Mouse (Mus musculus) CH12.LX (cell line): ENCODE measurements around the gene Cirbp. TPM values are rescaled to one million over a fixed set of nuclear protein-coding genes. Genes with fewer than 3 reads are reported as not detected.

Source experiments
- DNase-seq: peaks from one replicate; pipeline ENCODE4 v3.0.0-alpha.2; 2013; ENCODE audit errors: extremely low read depth
- H3K27ac ChIP-seq: 2 replicates; pipeline ENCODE4 v1.5.1; 2012; ENCODE audit warnings: low read depth, mild to moderate bottlenecking, control low read depth, moderate library complexity; ENCODE audit not compliant: insufficient read depth
- H3K27me3 ChIP-seq: replicated peaks from 2 replicates; pipeline ENCODE3; 2012; ENCODE audit warnings: inconsistent platforms
- H3K36me3 ChIP-seq, 2 experiments: replicated peaks in 1 of 2; 2 replicates each; pipeline versions ENCODE3 to v1.6.1; 2012; ENCODE audit warnings: inconsistent platforms in 1 of 2, low read length in 1 of 2, mild to moderate bottlenecking in 1 of 2, mixed read lengths in 1 of 2, moderate library complexity in 1 of 2; ENCODE audit not compliant: control insufficient read depth in 1 of 2, insufficient read depth in 1 of 2
- H3K4me1 ChIP-seq, 2 experiments: 2 replicates each; pipeline ENCODE4 v1.6.1; 2012; ENCODE audit warnings: inconsistent platforms in 1 of 2, moderate library complexity in 1 of 2; ENCODE audit not compliant: insufficient read depth in 2 of 2, control insufficient read depth in 1 of 2
- H3K4me2 ChIP-seq: 2 replicates; pipeline ENCODE4 v1.6.1; 2012; ENCODE audit warnings: low read depth, mild to moderate bottlenecking, control low read depth; ENCODE audit not compliant: poor library complexity, insufficient read depth, severe bottlenecking
- H3K4me3 ChIP-seq, 3 experiments: fragments of 150-350 bp in 1 of 3; sonication (generic) in 1 of 3; replicated peaks in 1 of 3; 2 replicates each; pipeline versions ENCODE3 to v1.5.1; 2011 to 2012; ENCODE audit warnings: low read depth in 2 of 3, low read length in 2 of 3, mild to moderate bottlenecking in 2 of 3, moderate library complexity in 2 of 3, control low read depth in 1 of 3, improper control_type of control experiment in 1 of 3, inconsistent platforms in 1 of 3, mixed read lengths in 1 of 3; ENCODE audit not compliant: poor library complexity in 1 of 3
- H3K79me2 ChIP-seq: replicated peaks from 2 replicates; pipeline ENCODE4 v1.6.1; 2012; ENCODE audit warnings: mild to moderate bottlenecking, moderate library complexity; ENCODE audit not compliant: control insufficient read depth, poor library complexity, insufficient read depth, severe bottlenecking; ENCODE audit errors: extremely low read depth
- H3K9ac ChIP-seq: 2 replicates; pipeline ENCODE4 v1.6.1; 2012; ENCODE audit warnings: low read depth, mild to moderate bottlenecking, control low read depth, moderate library complexity; ENCODE audit not compliant: insufficient read depth
- H3K9me3 ChIP-seq: replicated peaks from 2 replicates; pipeline ENCODE3; 2012; ENCODE audit warnings: low read length, inconsistent platforms, mixed read lengths
- BHLHE40 ChIP-seq: IDR thresholded peaks from 2 replicates; pipeline ENCODE4 v1.6.1; 2011; ENCODE audit warnings: mild to moderate bottlenecking, low read depth, low read length, improper control_type of control experiment
- E2F4 ChIP-seq: IDR thresholded peaks from 2 replicates; pipeline ENCODE4 v1.6.1; 2011; ENCODE audit warnings: low read depth, low read length, improper control_type of control experiment; ENCODE audit not compliant: insufficient replicate concordance
- ELF1 ChIP-seq: IDR thresholded peaks from 2 replicates; pipeline ENCODE4 v1.6.1; 2014; ENCODE audit warnings: low read depth, mild to moderate bottlenecking, inconsistent platforms, low read length, improper control_type of control experiment
- EP300 ChIP-seq: IDR thresholded peaks from 2 replicates; pipeline ENCODE4 v1.6.1; 2011; ENCODE audit warnings: low read length, improper control_type of control experiment
- GABPA ChIP-seq: IDR thresholded peaks from 2 replicates; pipeline ENCODE4 v1.6.1; 2012; ENCODE audit warnings: low read depth, low read length, improper control_type of control experiment, inconsistent platforms; ENCODE audit not compliant: insufficient replicate concordance
- HCFC1 ChIP-seq: IDR thresholded peaks from 2 replicates; pipeline ENCODE4 v1.6.1; 2012; ENCODE audit warnings: low read depth, mild to moderate bottlenecking, inconsistent platforms, low read length, improper control_type of control experiment
- JUN ChIP-seq: IDR thresholded peaks from 2 replicates; pipeline ENCODE4 v1.6.1; 2011; ENCODE audit warnings: low read depth, mild to moderate bottlenecking, low read length, improper control_type of control experiment, moderate library complexity; ENCODE audit not compliant: insufficient read depth
- JUND ChIP-seq: conservative IDR thresholded peaks from 2 replicates; pipeline ENCODE4 v1.6.1; 2011; ENCODE audit warnings: low read depth, low read length, improper control_type of control experiment
- MAX ChIP-seq: IDR thresholded peaks from 2 replicates; pipeline ENCODE4 v1.6.1; 2011; ENCODE audit warnings: low read length, improper control_type of control experiment
- MEF2A ChIP-seq: IDR thresholded peaks from 2 replicates; pipeline ENCODE4 v1.6.1; 2014; ENCODE audit warnings: low read depth, mild to moderate bottlenecking, inconsistent platforms, low read length, improper control_type of control experiment, borderline replicate concordance
- MXI1 ChIP-seq: IDR thresholded peaks from 2 replicates; pipeline ENCODE4 v1.6.1; 2011; ENCODE audit warnings: mild to moderate bottlenecking, low read depth, low read length, improper control_type of control experiment
- NELFE ChIP-seq: IDR thresholded peaks from 2 replicates; pipeline ENCODE4 v1.6.1; 2011; ENCODE audit warnings: low read depth, low read length, improper control_type of control experiment
- RAD21 ChIP-seq: IDR thresholded peaks from 2 replicates; pipeline ENCODE4 v1.6.1; 2011; ENCODE audit warnings: low read depth, mild to moderate bottlenecking, low read length, improper control_type of control experiment, moderate library complexity
- SMC3 ChIP-seq: IDR thresholded peaks from 2 replicates; pipeline ENCODE4 v1.6.1; 2011; ENCODE audit warnings: low read depth, low read length, improper control_type of control experiment
- TBP ChIP-seq: conservative IDR thresholded peaks from 2 replicates; pipeline ENCODE4 v1.6.1; 2011; ENCODE audit warnings: low read depth, low read length, improper control_type of control experiment
- USF1 ChIP-seq: IDR thresholded peaks from 2 replicates; pipeline ENCODE4 v1.6.1; 2014; ENCODE audit warnings: low read depth, mild to moderate bottlenecking, inconsistent platforms, low read length, improper control_type of control experiment
- ZC3H11A ChIP-seq: IDR thresholded peaks from 2 replicates; pipeline ENCODE4 v1.6.1; 2012; ENCODE audit warnings: low read depth, mild to moderate bottlenecking, inconsistent platforms, low read length, improper control_type of control experiment
- ZNF384 ChIP-seq: IDR thresholded peaks from 2 replicates; pipeline ENCODE4 v1.6.1; 2012; ENCODE audit warnings: low read depth, low read length, improper control_type of control experiment, inconsistent platforms
- dilution Hi-C: fragments of 300-500 bp; cut with MboI; formaldehyde crosslinking; loops from 2 replicates; pipeline ENCODE4 v1.14.3; 2020; ENCODE audit warnings: low sequenced_read_pairs; ENCODE audit not compliant: extremely low pct_unique_long_range_greater_than_20kb, extremely low pct_ligation_motif_present
- in situ Hi-C: fragments of 300-500 bp; cut with MboI; formaldehyde crosslinking; loops from 3 replicates; pipeline ENCODE4 v1.14.3; 2019; ENCODE audit warnings: low sequenced_read_pairs, low pct_ligation_motif_present, low pct_unique_long_range_greater_than_20kb, mixed read lengths
- polyA plus RNA-seq: library from polyadenylated mRNA; unstranded; fragments of >175 nt; gene quantifications from 2 replicates; pipeline ENCODE4 v1.2.1, GENCODE M21; 2012; ENCODE audit warnings: low read depth; ENCODE audit not compliant: insufficient read length
- total RNA-seq, 2 experiments: library from RNA; depleted of rRNA; stranded (reverse); fragments of 300-350 nt in 1 of 2; fragments of >200 nt in 1 of 2; gene quantifications; 2 replicates each; pipeline ENCODE4 v1.2.3; 2012 to 2014

Gene Cirbp
- total and polyA plus RNA-seq, 3 experiments = 27.0 to 40.2 (median 34.4) TPM

DNA sequence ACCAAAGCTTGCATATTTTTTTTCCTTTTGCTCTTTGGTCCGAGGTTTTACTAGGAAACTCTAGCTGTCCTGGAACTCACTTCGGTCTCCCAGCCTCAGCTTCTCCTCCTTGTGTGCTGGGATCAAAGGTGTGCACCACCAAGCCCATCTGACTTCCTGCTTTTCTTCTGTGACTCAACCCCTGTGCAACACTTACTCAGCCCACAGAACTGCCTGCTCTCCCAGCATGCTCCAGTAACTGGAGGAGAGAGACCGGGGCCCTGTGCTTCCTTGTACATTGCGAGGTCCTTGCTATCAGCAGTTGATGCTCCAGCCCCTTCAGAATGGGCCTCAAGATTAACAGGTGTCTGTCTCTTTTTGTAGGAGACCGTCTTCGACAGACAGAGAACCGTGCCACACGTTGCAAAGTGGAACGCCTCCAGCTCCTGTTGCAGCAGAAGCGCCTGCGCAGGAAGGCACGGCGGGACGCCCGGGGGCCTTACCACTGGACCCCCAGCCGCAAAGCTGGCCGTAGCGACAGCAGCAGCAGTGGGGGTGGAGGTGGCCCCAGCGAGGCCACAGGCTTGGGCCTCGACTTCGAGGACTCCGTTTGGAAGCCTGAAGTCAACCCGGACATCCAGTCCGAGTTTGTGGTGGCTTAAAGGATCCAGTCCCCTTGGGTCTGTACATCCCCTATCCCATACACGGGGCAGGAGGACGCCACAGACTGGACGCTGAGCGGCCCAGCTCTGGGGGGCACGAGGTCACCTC lies 9.6 kb upstream of the Cirbp start:
- H3K27me3 ChIP-seq = no peaks in the 10 kb centered on the region
- H3K79me2 ChIP-seq = peaks cover 12% of the 10 kb centered on the region
- H3K36me3 ChIP-seq = peaks cover 40 to 51% of the 10 kb centered on the region in 2 experiments
- H3K27ac ChIP-seq = 0 out of 2 replicates have a peak overlapping the region, but pooled peaks have one; percentile 5
- dilution Hi-C loops = no loop called here
- no peak overlapping the region for H3K4me2 ChIP-seq
- H3K4me1 ChIP-seq = peaks cover 30 to 72% of the 10 kb centered on the region in 2 experiments
- no peak overlapping the region for H3K4me3 ChIP-seq
- no peak for DNase-seq
- TF ChIP-seq HCFC1 = no peak
- TF ChIP-seq TBP = no peak
- TF ChIP-seq GABPA = no peak
- no peak for TF ChIP-seq JUND
- TF ChIP-seq ZC3H11A = no peak
- no peak for TF ChIP-seq ELF1
- no peak for TF ChIP-seq NELFE
- TF ChIP-seq MAX = no peak
- no peak for TF ChIP-seq EP300
- no peak for TF ChIP-seq MXI1
- TF ChIP-seq JUN = no peak
- TF ChIP-seq RAD21 = no peak
- TF ChIP-seq E2F4 = no peak
- no peak overlapping the region for H3K9ac ChIP-seq
- no peaks in the 10 kb centered on the region for H3K9me3 ChIP-seq
- in situ Hi-C loops = no loop called here

DNA sequence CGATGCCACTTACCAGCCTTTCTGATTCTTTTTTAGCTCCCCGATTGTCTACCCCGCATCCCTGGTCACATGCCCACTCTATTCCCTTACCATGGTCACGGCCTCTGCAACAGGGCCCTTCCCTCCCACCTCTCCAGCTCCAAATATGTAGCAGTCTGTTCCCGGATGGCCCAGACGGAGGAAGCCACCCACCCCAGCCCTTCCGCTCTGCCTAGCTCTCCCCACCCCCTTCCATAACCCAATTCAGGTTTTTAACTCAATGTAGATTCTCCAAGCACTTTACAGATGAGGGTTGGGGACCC lies 9.1 kb upstream of the Cirbp start:
- Histone ChIP-seq H3K4me2 (no peak overlapping the region), H3K36me3 (peaks cover 38 to 48% of the 10 kb centered on the region in 2 experiments), H3K27ac (no peak overlapping the region), H3K9me3 (no peaks in the 10 kb centered on the region), H3K4me1 (peaks cover 34 to 77% of the 10 kb centered on the region in 2 experiments), H3K27me3 (no peaks in the 10 kb centered on the region), H3K79me2 (peaks cover 7% of the 10 kb centered on the region), H3K4me3 (no peak overlapping the region), H3K9ac (no peak overlapping the region)
- TF ChIP-seq MEF2A (no peak), USF1 (no peak), ELF1 (no peak), SMC3 (no peak), BHLHE40 (no peak), TBP (no peak), ZNF384 (no peak)
- no peak for DNase-seq
- dilution Hi-C loops = no loop called here
- in situ Hi-C loops = no loop called here
